Mouse (Mus musculus) testis, adult 2 months (tissue): ENCODE measurements around the gene Scube1.

Source experiments
- CTCF ChIP-seq: fragments of 200-500 bp; IDR thresholded peaks from 2 replicates; pipeline ENCODE4 v1.5.1; 2012; ENCODE audit warnings: low read depth, mild to moderate bottlenecking, inconsistent platforms, low read length, moderate library complexity; ENCODE audit not compliant: control insufficient read depth, insufficient read depth, insufficient replicate concordance
- POLR2A ChIP-seq: fragments of 200-500 bp; IDR thresholded peaks from 2 replicates; pipeline ENCODE4 v1.6.1; 2012; ENCODE audit warnings: low read depth, mild to moderate bottlenecking, inconsistent platforms, low read length, moderate library complexity; ENCODE audit not compliant: control insufficient read depth

GRCm38 (mm10) chr15:83606700-83607099 is 118.1 kb downstream of the Scube1 start:
- no peak for TF ChIP-seq CTCF
- TF ChIP-seq POLR2A: no peak
